Mouse (Mus musculus) left cerebral cortex, postnatal 36 days (tissue): ENCODE measurements around the gene Runx1. TPM values are rescaled to one million over a fixed set of nuclear protein-coding genes. Genes with fewer than 3 reads are reported as not detected.

Experiments used
- DNase-seq, 2 experiments: peaks; one replicate each; pipeline ENCODE4 v3.0.0; 2021 to 2022; ENCODE audit warnings: low spot score in 2 of 2, mixed read lengths in 1 of 2
- intact Hi-C: fragments of 180-260 bp; cut with DNase I; formaldehyde crosslinking; loops from one replicate; pipeline ENCODE4 v1.15.1; 2025
- total RNA-seq, 2 experiments: library from RNA; stranded (reverse); gene quantifications; 2 replicates each; pipeline ENCODE4 v1.2.3; 2021

Gene Runx1
- total RNA-seq, 2 experiments from 2014 or later = 1.1 TPM

DNA sequence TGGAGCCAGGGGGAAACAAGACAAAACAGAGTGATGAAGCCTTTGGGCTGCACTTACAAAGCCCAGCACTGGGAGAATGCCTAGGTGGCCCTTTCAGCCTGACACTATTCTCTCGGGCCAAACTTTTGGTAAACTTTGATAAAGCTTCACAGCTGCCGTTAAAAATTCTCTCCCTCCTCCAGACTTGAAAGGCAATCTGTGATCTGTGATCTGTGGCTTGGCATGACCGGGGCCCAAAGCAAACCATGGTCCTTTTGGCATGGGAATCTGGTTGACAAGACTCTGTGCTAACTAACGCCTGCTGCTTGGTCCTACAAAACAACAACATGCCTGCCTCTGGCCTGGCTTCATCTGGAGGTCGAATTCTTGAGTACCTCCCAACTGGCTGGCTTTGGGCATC lies 188.9 kb downstream of the Runx1 start:
- DNase-seq = no peak
- intact Hi-C loops = no loop called here

DNA sequence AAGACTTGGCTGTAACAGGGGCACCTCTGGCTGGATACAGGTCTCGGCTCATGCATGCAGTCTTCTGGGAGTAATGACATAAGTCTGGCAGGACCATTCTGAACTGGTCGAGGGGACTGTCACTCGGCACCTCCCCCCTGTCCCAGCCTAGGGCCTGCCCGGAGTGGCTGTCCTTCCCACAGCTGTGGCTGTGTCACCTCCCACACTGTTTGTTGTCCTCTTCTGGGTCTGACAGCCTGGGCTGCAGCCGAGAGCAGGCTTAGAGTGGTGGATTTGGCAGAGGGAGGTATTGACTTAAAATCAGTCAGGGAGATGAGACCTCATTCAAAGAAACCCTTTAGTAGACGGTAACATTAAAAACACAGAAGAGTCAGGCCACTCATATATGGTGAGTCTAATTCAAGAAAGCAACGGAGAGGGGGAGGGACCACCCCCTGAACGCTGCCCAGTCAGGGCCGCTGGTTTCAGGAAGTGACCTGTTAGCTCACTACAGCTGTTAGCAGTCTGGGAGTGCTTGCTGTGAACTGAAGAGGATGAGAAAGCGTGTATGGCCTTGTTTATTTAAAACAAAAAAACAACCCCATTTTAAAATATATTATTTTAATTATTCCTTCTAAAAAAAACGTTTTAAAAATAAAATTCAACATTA lies 193.7 kb downstream of the Runx1 start:
- intact Hi-C loops = no loop called here
- no peak for DNase-seq

DNA sequence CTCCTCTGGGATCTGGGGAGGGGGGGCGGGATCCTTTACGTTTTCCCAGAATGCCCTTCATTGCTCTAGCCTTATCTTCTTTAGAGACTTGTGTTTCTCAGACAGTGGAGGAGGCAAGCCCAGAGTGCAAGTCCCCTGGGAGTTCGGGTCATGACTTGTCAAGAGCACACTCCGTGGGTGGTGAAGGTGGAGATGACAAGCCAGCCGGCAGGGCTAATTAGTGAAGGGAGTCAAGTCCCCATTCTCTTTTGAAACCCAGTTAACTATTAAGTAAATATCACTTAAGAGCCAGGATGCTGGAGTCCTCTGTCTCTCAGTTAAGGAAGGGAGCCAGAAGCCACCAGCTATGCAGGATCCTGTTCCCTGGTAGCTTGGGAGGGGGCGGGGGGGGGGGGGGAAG lies 194.3 kb downstream of the Runx1 start:
- DNase-seq = no peak
- intact Hi-C loops = no loop called here

DNA sequence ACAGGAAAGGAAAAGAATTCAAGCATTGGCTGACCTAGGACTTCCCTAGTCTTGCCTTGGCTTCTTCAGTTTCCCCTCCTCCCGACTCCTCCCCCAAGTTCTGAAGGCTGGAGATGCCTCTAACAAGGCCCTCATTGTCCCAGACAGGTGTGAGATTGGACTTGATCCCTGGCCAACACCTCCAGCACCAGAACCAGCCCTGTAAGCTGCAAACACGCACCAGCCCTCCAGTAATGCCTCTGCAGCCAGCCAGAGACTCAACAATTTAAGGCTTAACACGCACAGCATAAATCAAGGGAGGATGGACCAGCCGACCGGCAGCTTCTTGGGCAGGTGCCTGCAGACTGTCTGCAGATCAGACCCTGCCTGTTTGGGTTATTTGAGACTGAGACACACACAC lies 195.0 kb downstream of the Runx1 start:
- intact Hi-C loops = no loop called here
- no peak for DNase-seq

DNA sequence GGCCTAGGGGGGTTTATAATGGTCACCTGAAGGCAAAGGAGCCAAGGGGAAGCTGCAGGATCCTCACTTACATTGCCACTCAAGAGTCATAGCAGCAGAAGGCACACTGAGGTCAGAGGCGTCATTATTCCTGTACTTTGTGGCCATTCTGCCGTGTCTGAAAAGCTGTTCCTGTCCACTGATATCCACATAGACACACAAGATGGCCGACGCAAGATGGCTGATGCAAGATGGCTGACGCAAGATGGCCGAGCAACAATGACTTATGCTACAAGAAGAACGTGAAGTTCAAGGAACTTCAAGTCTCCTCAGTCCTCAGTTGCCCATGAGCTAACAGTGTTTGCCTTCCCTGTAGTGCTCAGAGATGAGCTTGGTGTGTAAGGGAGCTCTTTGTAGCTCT lies 196.1 kb downstream of the Runx1 start:
- intact Hi-C loops = no loop called here
- no peak for DNase-seq

DNA sequence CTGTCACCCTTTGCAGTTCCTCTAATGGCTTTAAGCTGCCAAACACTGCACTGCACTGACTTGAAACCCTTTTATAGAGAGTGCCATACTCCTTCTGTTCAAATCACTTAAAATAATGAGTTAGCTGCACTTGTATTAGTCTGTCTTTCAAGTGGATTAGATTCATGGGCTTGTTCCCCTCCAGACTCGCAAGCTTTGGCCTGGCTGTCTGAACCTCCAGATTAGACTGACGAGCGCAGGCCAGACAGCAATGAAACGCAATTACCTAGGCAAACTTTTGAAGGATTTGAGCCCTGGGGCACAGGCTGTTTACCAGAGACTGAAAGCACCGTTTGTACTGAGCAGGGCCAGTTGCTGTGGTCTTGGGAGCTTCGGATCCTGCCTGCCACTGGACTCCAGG lies 198.7 kb downstream of the Runx1 start:
- intact Hi-C loops = no loop called here
- DNase-seq = no peak

DNA sequence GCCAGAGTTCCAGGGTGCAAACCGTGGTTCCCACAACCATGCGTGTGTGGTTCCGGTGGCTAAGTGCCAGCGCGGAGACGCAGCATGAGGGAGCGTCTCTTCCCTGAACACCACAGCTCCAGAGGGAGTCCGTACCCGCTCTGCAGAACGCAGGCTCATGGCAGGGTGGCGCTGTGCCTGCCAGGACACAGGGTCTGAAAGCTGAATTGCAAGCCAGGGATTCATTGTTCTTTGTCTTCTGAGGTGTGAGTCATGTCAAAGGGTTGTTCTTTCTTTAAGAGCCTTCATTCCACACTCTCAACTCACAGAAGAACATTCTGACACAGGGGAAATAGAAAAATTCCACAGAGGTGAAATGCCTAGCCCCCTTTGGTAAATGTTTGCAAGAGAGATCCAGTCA lies 202.0 kb downstream of the Runx1 start:
- intact Hi-C loops = no loop called here

DNA sequence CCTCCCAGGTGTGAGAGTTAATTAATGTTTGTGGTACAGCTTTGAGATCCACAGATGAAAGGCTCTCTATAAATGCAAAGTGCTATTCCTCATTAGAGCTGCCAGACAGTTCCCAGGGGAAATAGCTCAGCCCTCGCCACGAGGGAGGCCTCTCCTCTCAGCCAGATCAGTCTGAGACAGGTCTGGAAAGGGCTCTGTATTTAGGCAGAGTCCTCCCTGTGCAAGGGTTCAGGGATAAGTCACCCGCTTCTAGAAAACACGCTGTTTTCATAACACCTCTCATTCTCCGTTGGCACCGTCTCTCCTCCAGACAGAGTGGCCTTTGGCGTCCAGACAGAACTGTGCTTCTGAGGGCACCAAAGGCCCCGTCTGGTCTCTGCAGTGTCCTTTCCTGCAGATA lies 204.1 kb downstream of the Runx1 start:
- intact Hi-C loops = no loop called here

More for the DNA sequence above, 202.0 kb downstream of the Runx1 start:
- DNase-seq = no peak

DNA sequence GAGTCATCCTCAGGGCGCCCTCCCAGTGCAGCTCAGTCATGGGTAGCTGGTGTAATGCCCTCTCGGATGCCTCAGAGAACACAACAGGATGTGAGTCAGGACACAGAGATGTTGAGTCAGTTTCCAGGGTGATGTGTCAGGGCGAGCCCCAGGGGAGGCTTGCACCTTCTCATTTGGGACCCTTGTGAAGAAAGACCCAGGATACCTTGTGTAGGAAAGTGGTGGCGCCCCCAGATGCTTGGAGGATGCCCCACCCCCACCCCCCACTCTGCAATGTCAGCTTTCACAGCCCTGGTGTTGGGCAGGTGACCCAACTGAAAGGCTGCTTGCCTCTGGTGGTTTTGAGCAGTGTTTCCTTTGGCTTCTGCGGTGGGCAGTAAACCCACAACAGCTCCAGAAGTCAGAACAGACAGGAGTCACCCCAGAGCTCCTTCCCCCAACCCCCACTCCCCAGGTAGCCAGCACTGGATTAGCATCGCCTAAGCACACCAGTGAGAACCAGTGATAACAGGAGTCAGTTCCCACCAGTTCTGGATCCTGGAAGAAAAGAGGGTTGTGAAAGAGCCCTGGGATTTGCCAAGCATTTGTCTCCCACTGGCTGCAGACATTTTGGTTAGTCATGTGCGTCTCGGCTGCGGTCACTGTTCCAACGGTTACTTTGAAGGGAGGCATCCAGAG lies 205.0 kb downstream of the Runx1 start:
- intact Hi-C loops = no loop called here
- DNase-seq = no peak

More for the DNA sequence above, 204.1 kb downstream of the Runx1 start:
- DNase-seq = no peak

DNA sequence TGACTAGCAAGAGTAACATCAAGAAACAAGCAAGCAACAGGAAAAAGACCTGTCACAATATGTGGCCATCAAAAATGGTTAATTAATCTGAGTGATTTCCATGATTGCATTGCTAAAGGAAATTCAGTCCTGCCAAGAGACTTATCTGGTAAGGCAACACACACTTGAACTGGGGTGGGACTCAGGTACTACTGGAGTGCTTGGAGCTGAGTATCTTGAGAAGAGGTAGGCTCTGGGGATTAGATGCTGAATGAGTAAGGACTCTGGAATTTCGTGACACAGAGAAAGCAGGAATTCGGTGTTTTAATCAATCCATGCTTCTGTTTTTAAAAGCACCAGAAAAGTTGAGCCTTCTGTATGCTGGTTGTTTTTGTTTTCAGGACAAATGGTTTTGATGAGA lies 209.1 kb downstream of the Runx1 start:
- no peak for DNase-seq
- intact Hi-C loops = no loop called here

DNA sequence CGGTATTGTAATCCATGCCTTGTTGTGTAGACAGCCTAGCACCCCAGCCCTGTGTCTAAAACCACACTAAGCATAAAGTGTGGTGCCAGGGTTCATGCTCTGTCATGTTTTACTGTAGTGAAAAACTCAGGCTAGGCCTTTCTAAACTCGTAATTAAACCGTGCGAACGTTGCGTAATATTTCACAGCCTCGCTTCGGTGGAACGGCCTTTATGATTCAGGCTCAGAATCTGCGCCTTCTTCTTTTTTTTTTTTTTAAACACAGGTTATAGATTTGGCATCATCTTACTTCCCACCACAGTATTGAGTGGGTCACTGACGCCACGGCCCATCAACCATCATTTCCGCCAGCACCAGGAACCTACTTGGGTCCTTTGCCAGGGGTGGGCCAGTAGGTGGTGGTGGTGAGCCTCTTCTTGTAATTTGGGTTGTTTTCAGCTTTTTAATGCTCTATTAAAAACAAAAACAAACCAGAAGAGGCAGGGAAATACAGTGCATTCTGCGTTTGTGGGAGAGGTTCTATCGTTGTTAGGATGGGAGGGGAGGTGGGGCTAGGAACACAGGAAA lies 210.6 kb downstream of the Runx1 start:
- intact Hi-C loops = no loop called here
- DNase-seq = no peak

DNA sequence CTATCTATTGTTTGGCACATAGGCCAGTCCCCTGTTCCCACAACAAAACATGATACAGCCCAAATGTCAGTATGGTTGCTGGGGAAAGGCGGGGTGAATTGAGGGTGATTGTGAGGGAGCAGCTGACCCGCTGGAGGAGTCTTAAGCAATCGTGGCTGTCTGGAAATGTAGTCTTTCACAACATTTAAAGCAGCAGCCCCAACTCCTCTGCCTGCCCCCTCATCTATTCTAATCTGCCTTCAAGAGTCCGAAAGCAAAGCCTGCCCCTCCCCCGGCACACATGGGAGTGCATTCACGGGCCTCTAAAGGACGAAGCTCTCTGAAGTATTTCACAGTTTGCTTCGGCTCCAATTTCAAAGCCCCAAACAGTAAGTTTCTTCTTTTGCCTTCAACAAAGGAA lies 213.4 kb downstream of the Runx1 start:
- DNase-seq = no peak
- intact Hi-C loops = no loop called here

DNA sequence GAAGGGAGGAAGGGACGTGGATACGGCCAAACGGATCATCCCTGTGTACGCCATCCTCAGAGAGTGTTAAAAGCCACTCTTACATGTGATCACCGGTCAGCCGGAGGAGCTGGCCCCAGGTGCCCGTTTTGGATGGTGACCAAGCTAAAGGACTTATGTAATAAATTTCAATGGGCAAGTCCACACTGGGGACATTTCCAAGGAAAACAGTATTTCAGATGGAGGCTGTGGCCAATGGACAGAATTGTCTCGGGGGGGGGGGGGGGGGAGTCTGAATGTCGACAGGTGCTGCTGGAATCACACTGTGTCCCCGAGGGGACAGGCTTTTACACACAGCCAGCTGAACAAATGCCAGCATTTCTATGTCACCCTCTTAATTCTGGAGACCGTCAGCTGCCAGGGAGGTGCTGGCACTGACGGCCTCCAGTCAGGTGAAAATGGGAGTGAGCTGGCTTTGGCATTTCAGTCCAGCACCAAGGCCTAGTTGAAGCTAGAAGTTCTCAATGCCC lies 214.3 kb downstream of the Runx1 start:
- intact Hi-C loops = no loop called here
- no peak for DNase-seq

DNA sequence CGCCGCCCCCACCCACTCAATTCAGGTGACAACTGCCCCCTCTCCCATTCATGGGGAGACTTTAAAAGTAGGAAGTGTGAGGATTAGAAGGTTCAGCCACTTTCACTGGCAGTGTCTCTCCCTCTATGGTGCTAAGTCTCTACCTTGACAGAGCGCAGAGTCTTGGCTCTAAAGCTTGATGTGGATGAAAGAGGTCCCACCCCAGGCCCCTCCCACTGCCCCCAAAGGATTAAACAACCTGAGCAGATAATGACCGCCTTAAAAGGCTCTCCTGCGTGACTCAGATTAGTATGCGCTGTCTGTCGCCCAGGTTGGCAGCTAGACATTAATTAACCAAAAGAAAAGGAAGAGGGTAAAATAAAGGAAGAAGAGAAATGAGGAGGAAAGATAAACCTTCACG lies 215.5 kb downstream of the Runx1 start:
- intact Hi-C loops = no loop called here
- DNase-seq = no peak

DNA sequence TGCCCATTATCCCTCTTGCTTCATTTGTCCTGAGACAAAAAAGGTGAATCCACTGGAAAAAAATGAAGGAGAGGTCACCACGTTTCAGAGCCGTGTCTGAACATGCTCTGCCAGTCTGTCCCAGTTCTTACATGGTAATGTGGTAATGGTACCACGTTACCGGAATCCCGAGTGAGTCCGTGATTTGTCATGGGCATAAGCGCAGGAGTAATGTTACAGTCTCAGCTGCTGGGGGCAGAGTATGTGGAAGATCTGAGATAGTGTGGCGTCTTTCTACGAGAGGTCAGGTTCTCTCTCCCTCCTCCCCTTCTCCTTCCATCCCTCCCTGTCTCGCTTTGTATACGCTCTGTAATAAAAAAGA lies 216.3 kb downstream of the Runx1 start:
- no peak for DNase-seq
- intact Hi-C loops = no loop called here

DNA sequence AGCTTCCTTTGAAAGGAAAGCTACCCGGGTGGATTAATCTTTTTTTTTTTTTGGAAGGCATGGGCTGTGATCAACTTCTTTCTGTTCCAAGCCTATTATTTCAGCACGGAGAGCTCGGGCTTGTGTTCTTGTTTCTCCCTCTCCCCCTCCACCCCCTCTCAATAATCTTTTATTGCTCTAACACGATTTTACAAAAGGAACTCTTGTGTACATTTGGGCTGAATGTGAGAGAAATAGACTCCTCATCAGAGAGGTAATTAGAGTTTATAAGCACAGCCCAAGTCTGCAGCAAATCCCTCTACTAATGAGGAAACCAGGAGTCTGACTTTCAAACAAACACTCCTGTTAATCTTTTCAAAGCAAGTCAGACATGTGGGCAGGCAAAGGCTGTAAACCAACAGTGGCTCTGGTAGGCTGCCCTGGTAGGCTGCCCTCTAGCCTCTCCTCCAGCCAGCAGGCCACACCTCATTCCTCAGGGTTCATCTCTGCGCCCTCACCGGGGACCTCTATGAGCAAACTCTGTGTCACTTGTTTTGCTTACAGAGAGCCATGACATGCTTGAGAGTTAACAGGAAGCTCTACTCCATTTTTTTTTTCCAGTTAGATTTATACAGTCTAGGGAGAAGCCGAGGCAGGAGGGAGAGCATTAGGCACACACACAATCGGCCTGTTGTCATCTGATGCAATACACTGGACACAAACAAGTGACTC lies 216.8 kb downstream of the Runx1 start:
- intact Hi-C loops = no loop called here
- DNase-seq = no peak

DNA sequence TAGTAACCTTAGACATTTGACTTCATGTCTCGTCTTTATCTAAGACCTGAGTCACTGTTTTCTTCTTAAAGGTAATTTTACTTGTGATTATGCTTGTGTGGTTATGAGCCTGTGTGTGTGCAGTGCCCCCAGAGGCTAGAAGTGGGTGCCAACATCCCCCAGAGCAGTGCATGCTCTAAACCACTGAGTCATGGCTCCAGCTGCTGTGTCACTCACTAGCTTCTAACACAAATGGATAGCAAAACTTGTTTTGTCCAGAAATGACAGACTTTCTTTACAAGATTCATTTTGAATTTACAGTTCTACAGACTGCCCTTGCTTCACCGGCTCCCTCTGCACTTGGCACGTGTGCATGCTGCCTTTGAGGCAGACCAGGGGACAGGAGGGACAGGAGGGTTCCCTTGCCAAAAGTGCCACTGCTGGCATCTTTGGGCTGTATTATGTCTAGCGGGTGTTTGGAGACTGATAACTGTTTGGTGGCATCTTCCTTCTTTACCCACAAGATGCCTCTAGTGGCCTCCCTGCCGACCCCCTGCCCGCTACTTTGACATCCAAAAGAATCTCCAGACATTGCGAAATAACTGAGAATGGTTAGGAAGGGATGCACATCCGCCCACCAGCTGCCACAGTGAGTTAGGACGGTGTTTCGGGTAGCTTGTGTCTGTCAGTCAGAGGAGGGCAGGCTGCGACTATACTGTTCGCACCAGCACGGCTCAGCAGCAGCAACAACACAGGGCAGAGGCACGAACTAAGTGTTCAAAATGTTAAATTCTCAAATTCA lies 217.6 kb downstream of the Runx1 start:
- DNase-seq = no peak
- intact Hi-C loops = no loop called here

DNA sequence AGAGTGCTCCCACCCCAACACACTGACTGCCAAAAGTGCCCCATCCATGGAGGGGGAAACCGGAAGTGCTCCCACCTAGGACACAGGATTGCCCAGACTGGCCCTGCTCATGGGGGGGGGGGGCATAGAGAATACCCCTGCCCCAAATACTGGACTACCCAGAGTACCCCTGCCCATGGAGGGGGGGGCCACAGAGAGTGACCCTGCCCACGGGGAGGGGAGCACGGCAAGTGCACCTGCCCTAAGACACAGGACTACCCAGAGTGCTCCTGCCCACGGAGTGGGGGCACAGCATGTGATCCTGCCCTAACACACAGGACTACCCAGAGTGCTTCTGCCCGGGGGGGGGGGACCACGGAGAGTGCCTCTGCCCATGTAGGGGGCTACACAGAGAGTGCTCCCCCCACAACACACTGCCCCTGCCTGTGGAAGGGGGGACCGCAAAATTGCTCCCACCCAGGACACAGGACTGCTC lies 219.4 kb downstream of the Runx1 start:
- intact Hi-C loops = no loop called here
- DNase-seq = no peak

DNA sequence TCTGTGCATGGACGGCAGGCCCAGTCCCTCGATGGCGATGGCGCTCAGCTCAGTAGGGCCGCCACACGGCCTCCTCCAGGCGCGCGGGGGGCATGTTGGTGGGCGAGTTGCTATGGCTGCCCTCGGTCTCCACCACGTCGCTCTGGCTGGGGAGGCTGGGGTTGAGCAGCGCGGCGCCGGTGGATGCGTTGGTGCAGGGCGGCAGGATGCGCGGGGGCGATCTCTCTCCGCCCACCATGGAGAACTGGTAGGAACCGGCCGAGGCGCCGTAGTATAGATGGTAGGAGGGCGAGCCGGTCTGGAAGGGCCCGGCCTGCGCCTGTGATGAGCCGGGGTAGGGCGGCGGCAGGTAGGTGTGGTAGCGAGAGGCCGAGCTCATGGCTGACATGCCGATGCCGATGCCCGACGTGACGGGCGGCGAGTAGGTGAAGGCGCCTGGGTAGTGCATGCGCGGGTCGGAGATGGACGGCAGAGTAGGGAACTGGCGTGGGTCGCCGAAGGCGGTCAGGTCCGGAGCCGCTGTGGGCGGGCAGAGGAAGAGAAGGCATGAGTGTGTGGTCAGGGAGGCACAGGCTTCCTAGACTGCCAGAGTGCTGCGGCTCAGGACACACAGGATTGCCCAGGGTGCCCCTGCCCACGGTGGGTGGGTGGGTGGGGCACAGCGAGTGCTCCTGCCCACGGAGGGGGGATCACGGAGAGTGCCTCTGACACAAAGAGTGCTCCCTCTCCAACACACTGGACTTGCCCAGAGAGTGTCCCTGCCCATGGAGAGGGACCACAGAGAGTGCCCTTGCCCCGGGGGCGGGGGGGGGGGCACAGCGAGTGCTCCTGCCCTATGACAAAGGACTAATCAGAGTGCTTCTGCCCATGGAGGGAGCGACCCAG lies 220.1 kb downstream of the Runx1 start:
- peak; percentile 10 to 30 for DNase-seq
- intact Hi-C loops = no loop called here
